ENCODE assay signal across 32 mouse cellular contexts in the genomic region with DNA sequence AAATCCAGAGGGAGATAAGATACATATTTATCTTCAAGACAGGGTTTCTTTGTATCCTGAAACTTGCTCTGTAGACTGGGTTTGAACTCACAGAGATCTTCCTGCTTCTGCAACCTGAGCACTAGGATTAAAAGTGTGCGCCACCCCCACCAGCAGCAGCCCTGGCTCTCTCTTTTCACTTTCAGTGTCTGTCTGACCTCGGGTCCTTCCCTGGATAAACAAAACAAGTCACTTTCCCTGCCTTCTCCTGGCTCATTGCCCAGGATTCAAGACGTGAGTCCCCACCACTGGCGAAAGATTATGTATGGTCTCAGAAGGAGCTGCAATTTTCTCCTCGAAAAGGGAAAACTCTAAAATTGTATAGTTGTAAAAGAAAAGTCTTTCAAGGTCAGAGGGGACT. TPM values are rescaled to one million over a fixed set of nuclear protein-coding genes. Genes with fewer than 3 reads are reported as not detected.
A peak's percentile ranks its signal among the peaks of the same experiment; 100 is the strongest.
DNase-seq lines count a peak whose midpoint lies in the region; ATAC-seq and TF ChIP-seq lines count a peak whose summit lies in the region.
"Had no signal": no experiment of that assay in that cellular context is flagged by ENCODE, and none has a peak within 500 bp of the region (broad histone marks: within the 10 kb centered on the region; RNA-seq: fewer than 3 reads in every experiment).

No protein-coding gene starts in this region.

- peaks cover 43% of the 10 kb centered on the region for H3K36me3 ChIP-seq in heart, embryonic 12.5 days
- H3K36me3 ChIP-seq in CH12.LX (replicated peaks in 1 of 2; ENCODE audit: control insufficient read depth in 1 of 2, insufficient read depth in 1 of 2, low read length in 1 of 2): peaks cover 27 to 42% of the 10 kb centered on the region in 2 experiments
- peaks cover 39% of the 10 kb centered on the region for H3K36me3 ChIP-seq in forebrain, embryonic 10.5 days (replicated peaks)

- TF ChIP-seq RAD21 in CH12.LX (IDR thresholded peaks at IDR 0.05; ENCODE audit: low read depth, low read length): no peak

- dilution Hi-C loops in CH12.LX (cut with MboI; ENCODE audit: extremely low pct_ligation_motif_present, extremely low pct_unique_long_range_greater_than_20kb, low sequenced_read_pairs): no loop called here

- TF ChIP-seq EP300 in CH12.LX (IDR thresholded peaks at IDR 0.05; ENCODE audit: low read length): no peak

- no peak overlapping the region for H3K9ac ChIP-seq in heart, embryonic 12.5 days
- peak overlapping the region; percentile 39; the same call in 1 of the 2 replicates for H3K9ac ChIP-seq in CH12.LX (ENCODE audit: insufficient read depth, low read depth)
- H3K9ac ChIP-seq: forebrain, embryonic 12.5 days; hindbrain, embryonic 15.5 days; intestine, embryonic 15.5 days; limb, embryonic 15.5 days; liver, embryonic 15.5 days; midbrain, embryonic 15.5 days; stomach, embryonic 15.5 days had no signal

- in situ Hi-C loops in CH12.LX (cut with MboI; ENCODE audit: low pct_ligation_motif_present, low pct_unique_long_range_greater_than_20kb, low sequenced_read_pairs): no loop called here

- no peak for DNase-seq in heart, postnatal 36 days
- DNase-seq in kidney, postnatal 36 days: peak; percentile 51 to 59
- no peak for DNase-seq in kidney, adult 11 months
- DNase-seq in CH12.LX (ENCODE audit: extremely low read depth): no peak
- DNase-seq in forebrain, embryonic 10.5 days (ENCODE audit: extremely low spot score, low spot score): no peak
- DNase-seq: cerebellum, adult 11-12 months; cerebellum, postnatal 25 days; embryo, embryonic 11 days; lung, postnatal 10 days; right cerebral cortex, postnatal 14 days had no signal

- no peak overlapping the region for H3K4me2 ChIP-seq in heart, embryonic 12.5 days
- peak overlapping the region; percentile 95 for H3K4me2 ChIP-seq in CH12.LX (ENCODE audit: insufficient read depth, low read depth, poor library complexity, severe bottlenecking)
- H3K4me2 ChIP-seq: forebrain, embryonic 12.5 days; heart, embryonic 11.5 days; hindbrain, embryonic 15.5 days; intestine, embryonic 15.5 days; limb, embryonic 15.5 days; liver, embryonic 15.5 days; midbrain, embryonic 15.5 days; stomach, embryonic 15.5 days had no signal

- no peak for TF ChIP-seq CTCF in CH12.LX (conservative IDR thresholded peaks at IDR 0.05 in 1 of 2, IDR thresholded peaks at IDR 0.05 in 1 of 2; ENCODE audit: low read depth in 2 of 2, low read length in 2 of 2)
- no peak for TF ChIP-seq CTCF in bone marrow, adult 2 months (IDR thresholded peaks at IDR 0.05; ENCODE audit: control insufficient read depth, insufficient read depth, low read length)

- 0 out of 2 replicates have a peak, but pooled peaks cover 4% of the 10 kb centered on the region for H3K9me3 ChIP-seq in heart, embryonic 12.5 days (replicated peaks)
- peaks cover 2% of the 10 kb centered on the region for H3K9me3 ChIP-seq in CH12.LX (replicated peaks; ENCODE audit: low read length)
- H3K9me3 ChIP-seq in forebrain, embryonic 10.5 days: no peaks in the 10 kb centered on the region
- H3K9me3 ChIP-seq: forebrain, embryonic 12.5 days; hindbrain, embryonic 15.5 days; intestine, embryonic 15.5 days; limb, embryonic 15.5 days; liver, embryonic 15.5 days; midbrain, embryonic 15.5 days; stomach, embryonic 15.5 days had no signal

- ATAC-seq in heart, embryonic 12.5 days (ENCODE audit: insufficient number of reproducible peaks, low FRiP score): peak; percentile 22; the same call in 1 of the 2 replicates
- ATAC-seq: intestine, embryonic 15.5 days; Patski had no signal

- WGBS in heart, embryonic 12.5 days: 67% methylated on average over 5 of the region's 5 CpGs
- 58% methylated on average over 5 of the region's 5 CpGs for WGBS in bone marrow, adult 2 months
- 86% methylated on average over 5 of the region's 5 CpGs for WGBS in forebrain, embryonic 10.5 days

- TF ChIP-seq POLR2A in CH12.LX (IDR thresholded peaks at IDR 0.05; ENCODE audit: low read depth, low read length): no peak
- TF ChIP-seq POLR2A in bone marrow, adult 2 months (IDR thresholded peaks at IDR 0.05; ENCODE audit: borderline replicate concordance, control insufficient read depth, low read depth, low read length): no peak

- no peaks in the 10 kb centered on the region for H3K27me3 ChIP-seq in heart, embryonic 12.5 days (replicated peaks)
- H3K27me3 ChIP-seq in CH12.LX (replicated peaks): no peaks in the 10 kb centered on the region
- no peaks in the 10 kb centered on the region for H3K27me3 ChIP-seq in forebrain, embryonic 10.5 days (ENCODE audit: poor library complexity, severe bottlenecking)
- H3K27me3 ChIP-seq: forebrain, embryonic 12.5 days; hindbrain, embryonic 15.5 days; intestine, embryonic 15.5 days; limb, embryonic 15.5 days; liver, embryonic 15.5 days; midbrain, embryonic 15.5 days; Patski; stomach, embryonic 15.5 days had no signal

- H3K79me2 ChIP-seq in CH12.LX (replicated peaks; ENCODE audit: control insufficient read depth, extremely low read depth, insufficient read depth, poor library complexity, severe bottlenecking): peaks cover 28% of the 10 kb centered on the region

- H3K4me1 ChIP-seq in heart, embryonic 12.5 days (replicated peaks): peaks cover 36% of the 10 kb centered on the region
- H3K4me1 ChIP-seq in CH12.LX (ENCODE audit: control insufficient read depth in 1 of 2, insufficient read depth in 2 of 2): peaks cover 15 to 79% of the 10 kb centered on the region in 2 experiments
- peaks cover 6% of the 10 kb centered on the region for H3K4me1 ChIP-seq in bone marrow, adult 2 months (ENCODE audit: control insufficient read depth, insufficient read depth, low read length)
- peaks cover 8% of the 10 kb centered on the region for H3K4me1 ChIP-seq in forebrain, embryonic 10.5 days

- H3K27ac ChIP-seq in heart, embryonic 12.5 days (ENCODE audit: poor library complexity, severe bottlenecking): no peak overlapping the region
- H3K27ac ChIP-seq in CH12.LX (ENCODE audit: insufficient read depth, low read depth): peak overlapping the region; percentile 100
- peak overlapping the region; percentile 51; the same call in 1 of the 2 replicates for H3K27ac ChIP-seq in bone marrow, adult 2 months (ENCODE audit: control insufficient read depth, insufficient read depth, low read depth, low read length, poor library complexity)
- H3K27ac ChIP-seq in forebrain, embryonic 10.5 days: no peak overlapping the region
- H3K27ac ChIP-seq: forebrain, embryonic 12.5 days; hindbrain, embryonic 15.5 days; intestine, embryonic 15.5 days; limb, embryonic 15.5 days; liver, embryonic 15.5 days; midbrain, embryonic 15.5 days; stomach, embryonic 15.5 days had no signal

- intact Hi-C loops in heart, postnatal 36 days (cut with DNase I): no loop called here

- no peak overlapping the region for H3K4me3 ChIP-seq in heart, embryonic 12.5 days
- no peak overlapping the region for H3K4me3 ChIP-seq in CH12.LX (replicated peaks in 1 of 3; ENCODE audit: low read depth in 2 of 3, low read length in 2 of 3, poor library complexity in 1 of 3)
- no peak overlapping the region for H3K4me3 ChIP-seq in bone marrow, adult 2 months (replicated peaks; ENCODE audit: control insufficient read depth, low read depth, low read length)
- no peak overlapping the region for H3K4me3 ChIP-seq in forebrain, embryonic 10.5 days
- H3K4me3 ChIP-seq: forebrain, embryonic 12.5 days; hindbrain, embryonic 15.5 days; intestine, embryonic 15.5 days; limb, embryonic 15.5 days; liver, embryonic 15.5 days; midbrain, embryonic 15.5 days; myocyte; stomach, embryonic 15.5 days had no signal

TF ChIP-seq in CH12.LX, 34 proteins besides CTCF, POLR2A, EP300 and RAD21:
- TF ChIP-seq BHLHE40 (IDR thresholded peaks at IDR 0.05; ENCODE audit: low read depth, low read length): peak; percentile 44
- no peak for TF ChIP-seq MAFK (IDR thresholded peaks at IDR 0.05; ENCODE audit: insufficient replicate concordance, low read length)
- TF ChIP-seq IRF4 (IDR thresholded peaks at IDR 0.05; ENCODE audit: low read depth, low read length): 0 out of 2 replicates have a peak, but pooled peaks have one; percentile 23

RNA-seq across cellular contexts. Expression of gene Stx7, which starts 10.5 kb away (rescaled TPM):
- 86.9 and 92.5 TPM in 2 replicates for polyA plus RNA-seq in heart, embryonic 12.5 days (2016; fragmentation: Nextera tagmentation; extraction: Ambion mirVana)
- 10 to 100 TPM; 41.6 to 46.6 TPM for total RNA-seq in heart, postnatal 36 days (2021)
- total RNA-seq in CH12.LX (2012; rRNA removed) (92.8 and 117 TPM in 2 replicates), CH12.LX (2014; rRNA removed) (176 and 194 TPM in 2 replicates)
- 102 TPM in 2 replicates for polyA plus RNA-seq in CH12.LX (2012; ENCODE audit: insufficient read length, low read depth)
- 15.6 and 33.0 TPM in 2 replicates for polyA plus RNA-seq in bone marrow, adult 2 months (2011; ENCODE audit: insufficient read depth, insufficient read length, low replicate concordance, missing spikeins)
- 42.3 and 42.5 TPM in 2 replicates for polyA plus RNA-seq in forebrain, embryonic 10.5 days (2016; fragmentation: Nextera tagmentation; extraction: Ambion mirVana)

RNA-seq across cellular contexts. Expression of gene Taar9, which starts 50.2 kb away (rescaled TPM):
- polyA plus RNA-seq in heart, embryonic 12.5 days (2016; fragmentation: Nextera tagmentation; extraction: Ambion mirVana): not detected in 2 replicates
- not detected for total RNA-seq in heart, postnatal 36 days (2021)
- total RNA-seq in CH12.LX (2012; rRNA removed) (not detected in 2 replicates), CH12.LX (2014; rRNA removed) (not detected in 2 replicates)
- not detected in 2 replicates for polyA plus RNA-seq in CH12.LX (2012; ENCODE audit: insufficient read length, low read depth)
- polyA plus RNA-seq in bone marrow, adult 2 months (2011; ENCODE audit: insufficient read depth, insufficient read length, low replicate concordance, missing spikeins): not detected in 2 replicates
- 0.19 TPM in 1 of 2 replicates, not detected in the other for polyA plus RNA-seq in forebrain, embryonic 10.5 days (2016; fragmentation: Nextera tagmentation; extraction: Ambion mirVana)
- total RNA-seq: ES-E14; gastrocnemius, adult 8-10 months; granulocyte monocyte progenitor cell, adult 5-6 weeks; heart, postnatal 25 days; layer of hippocampus, adult 18-20 months; left cerebral cortex, postnatal 36 days; megakaryocyte-erythroid progenitor cell, adult 5-6 weeks had no signal
- polyA plus RNA-seq: forebrain, embryonic 12.5 days; frontal cortex, adult 2 months; heart, embryonic 11.5 days; hindbrain, embryonic 15.5 days; intestine, embryonic 15.5 days; limb, embryonic 15.5 days; liver, embryonic 15.5 days; midbrain, embryonic 15.5 days; myocyte; neural tube, embryonic 14.5 days; Patski; stomach, embryonic 15.5 days; thymus, postnatal 0 days had no signal

RNA-seq across cellular contexts. Expression of gene Taar8c, which starts 57.9 kb away (rescaled TPM):
- polyA plus RNA-seq in heart, embryonic 12.5 days (2016; fragmentation: Nextera tagmentation; extraction: Ambion mirVana): not detected in 2 replicates
- total RNA-seq in heart, postnatal 36 days (2021): not detected
- total RNA-seq in CH12.LX (2012; rRNA removed): not detected in 2 replicates
- not detected in 2 replicates for total RNA-seq in CH12.LX (2014; rRNA removed)
- not detected in 2 replicates for polyA plus RNA-seq in CH12.LX (2012; ENCODE audit: insufficient read length, low read depth)
- not detected in 2 replicates for polyA plus RNA-seq in bone marrow, adult 2 months (2011; ENCODE audit: insufficient read depth, insufficient read length, low replicate concordance, missing spikeins)
- not detected in 2 replicates for polyA plus RNA-seq in forebrain, embryonic 10.5 days (2016; fragmentation: Nextera tagmentation; extraction: Ambion mirVana)
- total RNA-seq: ES-E14; gastrocnemius, adult 8-10 months; granulocyte monocyte progenitor cell, adult 5-6 weeks; heart, postnatal 25 days; layer of hippocampus, adult 18-20 months; left cerebral cortex, postnatal 36 days; megakaryocyte-erythroid progenitor cell, adult 5-6 weeks had no signal
- polyA plus RNA-seq: forebrain, embryonic 12.5 days; frontal cortex, adult 2 months; heart, embryonic 11.5 days; hindbrain, embryonic 15.5 days; intestine, embryonic 15.5 days; limb, embryonic 15.5 days; liver, embryonic 15.5 days; midbrain, embryonic 15.5 days; myocyte; neural tube, embryonic 14.5 days; Patski; stomach, embryonic 15.5 days; thymus, postnatal 0 days had no signal

Comparison
In these comparisons a context has a peak if more than half of its experiments do, and no peak if none do; other contexts are left out.
1. DNase-seq: peak in kidney, postnatal 36 days (2 of 2); none in heart, postnatal 36 days (0 of 2), kidney, adult 11 months (single experiment), CH12.LX (single experiment) and forebrain, embryonic 10.5 days (single experiment).
2. H3K27ac ChIP-seq: peak in CH12.LX (single experiment) and bone marrow, adult 2 months (single experiment); none in heart, embryonic 12.5 days (single experiment) and forebrain, embryonic 10.5 days (single experiment).